Mouse (Mus musculus) stomach, embryonic 16.5 days (tissue): ENCODE data around the gene Egflam. TPM values are rescaled to one million over a fixed set of nuclear protein-coding genes. Genes with fewer than 3 reads are reported as not detected.

Experiments used
- ATAC-seq: fragments of 200-750 bp; cut with Nextera tagmentation; 2 replicates; pipeline ENCODE4 v1.8.0; 2017; ENCODE audit warnings: moderate number of reproducible peaks, moderate TSS enrichment; ENCODE audit not compliant: insufficient read depth, low FRiP score
- H3K27ac ChIP-seq: fragments of 300-500 bp; sonication (generic); 2 replicates; pipeline ENCODE4 v1.5.1; 2014; ENCODE audit warnings: low read length
- H3K27me3 ChIP-seq: fragments of 300-500 bp; sonication (generic); 2 replicates; pipeline ENCODE4 v1.6.1; 2014; ENCODE audit warnings: low read length, control low read depth, mixed read lengths; ENCODE audit not compliant: control insufficient read depth, insufficient read depth
- H3K36me3 ChIP-seq: fragments of 300-500 bp; sonication (generic); 2 replicates; pipeline ENCODE4 v1.6.1; 2014; ENCODE audit warnings: low read length; ENCODE audit not compliant: control insufficient read depth, insufficient read depth
- H3K4me1 ChIP-seq: fragments of 300-500 bp; sonication (generic); 2 replicates; pipeline ENCODE4 v1.6.1; 2014; ENCODE audit warnings: low read length, control low read depth, mixed read lengths; ENCODE audit not compliant: control insufficient read depth, insufficient read depth
- H3K4me2 ChIP-seq: fragments of 300-500 bp; sonication (generic); 2 replicates; pipeline ENCODE4 v1.6.1; 2014; ENCODE audit warnings: low read depth, low read length, mixed read lengths
- H3K4me3 ChIP-seq: fragments of 300-500 bp; sonication (generic); replicated peaks from 2 replicates; pipeline ENCODE4 v1.5.1; 2014; ENCODE audit warnings: mild to moderate bottlenecking, low read length
- H3K9ac ChIP-seq: fragments of 300-500 bp; sonication (generic); 2 replicates; pipeline ENCODE4 v1.6.1; 2014; ENCODE audit warnings: low read length
- H3K9me3 ChIP-seq: fragments of 300-500 bp; sonication (generic); replicated peaks from 2 replicates; pipeline ENCODE4 v1.6.1; 2016; ENCODE audit warnings: low read length, control low read depth; ENCODE audit not compliant: control insufficient read depth
- WGBS: fragments of 180-500 bp; shearing (Covaris S2); extraction: QIAGEN DNeasy Blood & Tissue Kit; methylation state at CpG from one replicate; pipeline ENCODE4 v1.1.7; 2014; 5-methylcytosine and 5-hydroxymethylcytosine counted together
- polyA plus RNA-seq: library from polyadenylated mRNA; unstranded; fragments of >200 nt; fragmentation: Nextera tagmentation; extraction: Ambion mirVana; gene quantifications from 2 replicates; pipeline ENCODE4 v1.2.1, GENCODE M21; 2015

Egflam gene
- polyA plus RNA-seq, 1 experiment from 2014 or later: 25.4 TPM

- Histone ChIP-seq H3K36me3 (peaks cover 14% of the 10 kb centered on the region), H3K27ac (no peak overlapping the region), H3K9ac (no peak overlapping the region), H3K4me1 (no peaks in the 10 kb centered on the region), H3K27me3 (no peaks in the 10 kb centered on the region), H3K4me3 (no peak overlapping the region), H3K9me3 (no peaks in the 10 kb centered on the region), H3K4me2 (no peak overlapping the region)
- WGBS: 82% methylated on average over 6 of the region's 6 CpGs
- ATAC-seq: no peak
Measured at GRCm38 (mm10) chr15:7187682-7188081, 210.5 kb downstream of the Egflam start.

GRCm38 (mm10) chr15:7180576-7180975, 217.6 kb downstream of the Egflam start:
- WGBS: 77% methylated on average over 6 of the region's 6 CpGs
- H3K27me3 ChIP-seq: no peaks in the 10 kb centered on the region
- H3K9me3 ChIP-seq: no peaks in the 10 kb centered on the region
- peaks cover 10% of the 10 kb centered on the region; the same call in 1 of the 2 replicates for H3K36me3 ChIP-seq
- no peak overlapping the region for H3K4me3 ChIP-seq
- no peak for ATAC-seq
- H3K4me2 ChIP-seq: no peak overlapping the region
- H3K27ac ChIP-seq: no peak overlapping the region
- H3K4me1 ChIP-seq: no peaks in the 10 kb centered on the region
- no peak overlapping the region for H3K9ac ChIP-seq

GRCm38 (mm10) chr15:7173776-7174175, 224.4 kb downstream of the Egflam start:
- ATAC-seq: no peak
- WGBS: 90% methylated on average over 8 of the region's 8 CpGs

GRCm38 (mm10) chr15:7173346-7173745, 224.8 kb downstream of the Egflam start:
- Histone ChIP-seq H3K4me3 (no peak overlapping the region), H3K36me3 (no peaks in the 10 kb centered on the region), H3K9me3 (no peaks in the 10 kb centered on the region), H3K4me2 (no peak overlapping the region), H3K27me3 (no peaks in the 10 kb centered on the region), H3K9ac (no peak overlapping the region), H3K27ac (no peak overlapping the region), H3K4me1 (no peaks in the 10 kb centered on the region)
- WGBS: 74% methylated on average over 7 of the region's 7 CpGs
- ATAC-seq: no peak

More at GRCm38 (mm10) chr15:7173776-7174175, 224.4 kb downstream of the Egflam start:
- Histone ChIP-seq H3K27ac (no peak overlapping the region), H3K4me2 (no peak overlapping the region), H3K27me3 (no peaks in the 10 kb centered on the region), H3K36me3 (peaks cover 3% of the 10 kb centered on the region; the same call in 1 of the 2 replicates), H3K9ac (no peak overlapping the region), H3K9me3 (no peaks in the 10 kb centered on the region), H3K4me3 (no peak overlapping the region), H3K4me1 (no peaks in the 10 kb centered on the region)

GRCm38 (mm10) chr15:7172875-7173274, 225.3 kb downstream of the Egflam start:
- Histone ChIP-seq H3K4me1 (no peaks in the 10 kb centered on the region), H3K27me3 (no peaks in the 10 kb centered on the region), H3K9me3 (no peaks in the 10 kb centered on the region), H3K27ac (no peak overlapping the region), H3K4me2 (no peak overlapping the region), H3K4me3 (no peak overlapping the region), H3K9ac (no peak overlapping the region), H3K36me3 (no peaks in the 10 kb centered on the region)
- ATAC-seq: no peak; the same call in 1 of the 2 replicates
- 62% methylated on average over 2 of the region's 2 CpGs for WGBS

GRCm38 (mm10) chr15:7167906-7168532, 230.2 kb downstream of the Egflam start:
- H3K4me3 ChIP-seq: no peak overlapping the region
- H3K27ac ChIP-seq: no peak overlapping the region
- H3K27me3 ChIP-seq: no peaks in the 10 kb centered on the region
- WGBS: 45% methylated on average over 11 of the region's 11 CpGs
- no peak overlapping the region for H3K4me2 ChIP-seq
- H3K4me1 ChIP-seq: no peaks in the 10 kb centered on the region
- H3K9me3 ChIP-seq: no peaks in the 10 kb centered on the region
- ATAC-seq: no peak
- H3K36me3 ChIP-seq: no peaks in the 10 kb centered on the region
- no peak overlapping the region for H3K9ac ChIP-seq

GRCm38 (mm10) chr15:7167238-7167905, 230.8 kb downstream of the Egflam start:
- ATAC-seq: no peak
- Histone ChIP-seq H3K4me3 (no peak overlapping the region), H3K9ac (no peak overlapping the region), H3K27ac (no peak overlapping the region), H3K4me2 (no peak overlapping the region), H3K27me3 (no peaks in the 10 kb centered on the region), H3K36me3 (no peaks in the 10 kb centered on the region), H3K9me3 (no peaks in the 10 kb centered on the region), H3K4me1 (no peaks in the 10 kb centered on the region)
- WGBS: 78% methylated on average over 10 of the region's 10 CpGs

GRCm38 (mm10) chr15:7166735-7167134, 231.5 kb downstream of the Egflam start:
- 82% methylated on average over 9 of the region's 9 CpGs for WGBS
- ATAC-seq: no peak

GRCm38 (mm10) chr15:7163851-7164250, 234.3 kb downstream of the Egflam start:
- 72% methylated on average over 6 of the region's 6 CpGs for WGBS
- Histone ChIP-seq H3K36me3 (no peaks in the 10 kb centered on the region), H3K4me2 (no peak overlapping the region), H3K27ac (no peak overlapping the region), H3K9ac (no peak overlapping the region), H3K9me3 (no peaks in the 10 kb centered on the region), H3K27me3 (no peaks in the 10 kb centered on the region), H3K4me3 (no peak overlapping the region), H3K4me1 (no peaks in the 10 kb centered on the region)
- no peak for ATAC-seq

More at GRCm38 (mm10) chr15:7166735-7167134, 231.5 kb downstream of the Egflam start:
- Histone ChIP-seq H3K4me2 (no peak overlapping the region), H3K4me1 (no peaks in the 10 kb centered on the region), H3K36me3 (no peaks in the 10 kb centered on the region), H3K27me3 (no peaks in the 10 kb centered on the region), H3K9me3 (no peaks in the 10 kb centered on the region), H3K9ac (no peak overlapping the region), H3K4me3 (no peak overlapping the region), H3K27ac (no peak overlapping the region)
